Mouse (Mus musculus): Measurements from ENCODE around the gene Egfem1. TPM values are rescaled to one million over a fixed set of nuclear protein-coding genes. Genes with fewer than 3 reads are reported as not detected.

Gene Egfem1
- polyA plus RNA-seq, 1 experiment from 2014 or later, result 6.8 TPM

GRCm38 (mm10) chr3:29726376-29726967 lies 644.6 kb downstream of the Egfem1 start:
- Histone ChIP-seq H3K4me3 (ENCODE audit: low read depth, low read length) (no peak overlapping the region), H3K27me3 (ENCODE audit: control insufficient read depth, insufficient read depth, low read length) (no peaks in the 10 kb centered on the region), H3K27ac (ENCODE audit: low read depth, low read length) (no peak overlapping the region), H3K9me3 (ENCODE audit: control insufficient read depth, low read length) (no peaks in the 10 kb centered on the region), H3K4me1 (replicated peaks; ENCODE audit: control insufficient read depth, insufficient read depth, low read length) (no peaks in the 10 kb centered on the region), H3K4me2 (ENCODE audit: low read depth, low read length, severe bottlenecking) (no peak overlapping the region), H3K9ac (ENCODE audit: low read length) (no peak overlapping the region), H3K36me3 (ENCODE audit: control insufficient read depth, insufficient read depth, low read length) (no peaks in the 10 kb centered on the region)
- ATAC-seq (replicated peaks; ENCODE audit: low FRiP score) (peak; percentile 67), DNase-seq (ENCODE audit: low spot score) (no peak)
- WGBS, result 61% methylated on average over 8 of the region's 8 CpGs

DNA sequence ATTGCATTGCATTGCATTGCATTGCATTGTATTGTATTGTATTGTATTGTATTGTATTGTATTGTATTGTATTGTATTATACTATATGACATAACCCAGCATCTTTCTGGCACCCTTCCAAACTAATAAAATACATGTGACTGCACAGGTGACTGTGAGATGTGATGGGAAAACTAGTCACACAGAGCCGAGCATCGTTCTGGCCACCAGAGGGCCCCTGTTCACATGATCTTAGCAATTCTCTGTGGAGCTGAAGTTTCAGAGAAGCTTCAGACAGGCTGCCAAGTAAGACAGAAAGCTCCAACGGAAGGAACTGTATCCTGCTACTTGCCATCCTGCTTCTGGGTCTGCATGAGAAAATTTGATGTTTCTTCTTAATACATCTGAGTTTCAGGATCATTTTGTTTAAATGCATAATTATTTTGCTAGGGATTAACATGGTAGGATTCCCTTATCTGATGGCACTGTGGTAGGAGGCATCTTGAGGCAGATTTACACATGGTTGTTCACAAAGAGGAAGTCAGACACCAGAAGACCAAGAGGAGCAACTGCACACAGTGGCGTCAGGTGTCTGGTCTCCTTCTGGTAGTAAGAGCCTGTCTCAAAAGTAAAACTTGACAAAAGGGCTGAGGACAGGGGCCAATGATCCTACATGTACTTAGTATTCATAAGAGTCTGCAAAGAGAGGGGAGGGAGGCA lies 648.4 kb downstream of the Egfem1 start:
- H3K36me3 ChIP-seq (ENCODE audit: control insufficient read depth, insufficient read depth, low read length), result no peaks in the 10 kb centered on the region
- H3K4me2 ChIP-seq (ENCODE audit: low read depth, low read length, severe bottlenecking), result no peak overlapping the region
- H3K4me1 ChIP-seq (replicated peaks; ENCODE audit: control insufficient read depth, insufficient read depth, low read length), result no peaks in the 10 kb centered on the region
- 26% methylated on average over 4 of the region's 4 CpGs for WGBS
- H3K27ac ChIP-seq (ENCODE audit: low read depth, low read length), result no peak overlapping the region
- DNase-seq (ENCODE audit: low spot score) (peak; percentile 67), ATAC-seq (replicated peaks; ENCODE audit: low FRiP score) (no peak)
- H3K9ac ChIP-seq (ENCODE audit: low read length), result no peak overlapping the region
- no peaks in the 10 kb centered on the region for H3K9me3 ChIP-seq (ENCODE audit: control insufficient read depth, low read length)
- no peaks in the 10 kb centered on the region for H3K27me3 ChIP-seq (ENCODE audit: control insufficient read depth, insufficient read depth, low read length)
- H3K4me3 ChIP-seq (ENCODE audit: low read depth, low read length), result no peak overlapping the region

- Histone ChIP-seq H3K27me3 (ENCODE audit: control insufficient read depth, insufficient read depth, low read length) (no peaks in the 10 kb centered on the region), H3K36me3 (ENCODE audit: control insufficient read depth, insufficient read depth, low read length) (no peaks in the 10 kb centered on the region), H3K9ac (ENCODE audit: low read length) (no peak overlapping the region), H3K4me3 (ENCODE audit: low read depth, low read length) (no peak overlapping the region), H3K4me2 (ENCODE audit: low read depth, low read length, severe bottlenecking) (no peak overlapping the region), H3K9me3 (ENCODE audit: control insufficient read depth, low read length) (no peaks in the 10 kb centered on the region), H3K4me1 (replicated peaks; ENCODE audit: control insufficient read depth, insufficient read depth, low read length) (no peaks in the 10 kb centered on the region), H3K27ac (ENCODE audit: low read depth, low read length) (no peak overlapping the region)
- ATAC-seq (replicated peaks; ENCODE audit: low FRiP score) (no peak), DNase-seq (ENCODE audit: low spot score) (no peak)
- WGBS, result 94% methylated on average over 1 of the region's 1 CpGs
These were observed 649.7 kb downstream of the Egfem1 start for GRCm38 (mm10) chr3:29731509-29731908.

DNA sequence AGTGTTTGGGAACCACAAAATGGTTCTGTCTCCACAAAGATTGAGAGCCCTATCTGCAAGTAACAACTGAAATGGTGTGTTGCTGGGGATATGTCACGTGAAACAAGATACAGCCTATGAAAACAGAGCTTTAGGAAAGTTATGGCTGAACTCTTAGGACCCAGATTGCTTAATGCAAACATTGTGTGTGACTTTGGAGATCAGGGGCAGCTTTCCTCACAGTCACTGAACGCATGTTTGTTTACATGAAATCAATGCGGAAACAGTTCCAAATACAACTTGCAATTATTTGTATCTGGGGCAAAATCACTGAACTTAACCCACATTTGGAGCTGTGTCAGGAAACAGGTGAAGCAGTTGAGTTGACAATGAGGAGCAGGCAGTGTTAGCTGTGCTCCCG lies 650.8 kb downstream of the Egfem1 start:
- Histone ChIP-seq H3K4me3 (ENCODE audit: low read depth, low read length) (no peak overlapping the region), H3K9ac (ENCODE audit: low read length) (no peak overlapping the region), H3K27me3 (ENCODE audit: control insufficient read depth, insufficient read depth, low read length) (no peaks in the 10 kb centered on the region), H3K27ac (ENCODE audit: low read depth, low read length) (no peak overlapping the region), H3K9me3 (ENCODE audit: control insufficient read depth, low read length) (no peaks in the 10 kb centered on the region), H3K4me1 (replicated peaks; ENCODE audit: control insufficient read depth, insufficient read depth, low read length) (no peaks in the 10 kb centered on the region), H3K4me2 (ENCODE audit: low read depth, low read length, severe bottlenecking) (no peak overlapping the region), H3K36me3 (ENCODE audit: control insufficient read depth, insufficient read depth, low read length) (no peaks in the 10 kb centered on the region)
- WGBS, result 73% methylated on average over 4 of the region's 4 CpGs
- ATAC-seq (replicated peaks; ENCODE audit: low FRiP score) (no peak), DNase-seq (ENCODE audit: low spot score) (no peak)

DNA sequence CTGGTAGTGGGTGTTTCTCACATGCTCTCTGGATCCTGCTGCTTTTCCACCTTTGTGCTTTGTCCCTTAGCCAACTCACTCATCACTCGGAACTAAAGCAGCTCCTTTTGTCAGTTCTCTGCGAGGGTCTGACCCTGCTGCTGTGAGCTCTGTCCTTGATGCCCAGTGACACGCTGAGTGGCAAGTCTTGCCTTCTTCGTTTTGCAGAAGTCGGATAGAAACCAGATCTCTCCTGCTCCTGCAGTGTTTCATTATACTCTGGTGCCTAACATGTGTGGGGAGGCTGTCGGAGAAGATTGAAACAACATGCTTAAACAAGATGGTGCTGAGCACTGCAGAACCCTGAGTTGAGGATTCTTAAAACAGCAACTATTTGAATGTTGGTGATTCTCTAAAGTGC lies 652.4 kb downstream of the Egfem1 start:
- no peak for DNase-seq (ENCODE audit: low spot score)
- Histone ChIP-seq H3K4me3 (ENCODE audit: low read depth, low read length) (no peak overlapping the region), H3K27me3 (ENCODE audit: control insufficient read depth, insufficient read depth, low read length) (no peaks in the 10 kb centered on the region), H3K4me1 (replicated peaks; ENCODE audit: control insufficient read depth, insufficient read depth, low read length) (no peaks in the 10 kb centered on the region), H3K27ac (ENCODE audit: low read depth, low read length) (no peak overlapping the region), H3K36me3 (ENCODE audit: control insufficient read depth, insufficient read depth, low read length) (no peaks in the 10 kb centered on the region), H3K4me2 (ENCODE audit: low read depth, low read length, severe bottlenecking) (no peak overlapping the region), H3K9ac (ENCODE audit: low read length) (no peak overlapping the region), H3K9me3 (ENCODE audit: control insufficient read depth, low read length) (no peaks in the 10 kb centered on the region)
- 37% methylated on average over 6 of the region's 6 CpGs for WGBS
- ATAC-seq (replicated peaks; ENCODE audit: low FRiP score), result no peak

DNA sequence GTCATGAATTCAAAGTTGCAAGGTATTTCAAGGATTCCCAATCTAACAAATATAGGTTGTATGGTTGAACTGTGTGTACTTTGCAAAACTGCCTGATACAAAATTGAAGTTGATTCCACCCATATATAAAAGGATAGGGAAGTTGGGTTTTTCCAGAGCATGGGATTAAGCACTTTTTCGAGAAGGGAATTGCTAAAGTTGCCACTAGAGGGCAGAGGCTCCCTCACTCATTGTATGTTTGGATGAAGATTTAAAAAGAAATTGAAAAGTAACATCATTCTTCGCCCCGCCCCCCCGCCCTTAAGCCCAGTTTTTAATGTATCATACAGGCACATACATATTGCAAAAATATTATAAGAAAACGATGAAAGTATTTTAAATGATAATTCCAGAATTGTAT lies 657.5 kb downstream of the Egfem1 start:
- Histone ChIP-seq H3K36me3 (ENCODE audit: control insufficient read depth, insufficient read depth, low read length) (no peaks in the 10 kb centered on the region), H3K9ac (ENCODE audit: low read length) (no peak overlapping the region), H3K27me3 (ENCODE audit: control insufficient read depth, insufficient read depth, low read length) (no peaks in the 10 kb centered on the region), H3K4me2 (ENCODE audit: low read depth, low read length, severe bottlenecking) (no peak overlapping the region), H3K4me1 (replicated peaks; ENCODE audit: control insufficient read depth, insufficient read depth, low read length) (no peaks in the 10 kb centered on the region), H3K4me3 (ENCODE audit: low read depth, low read length) (no peak overlapping the region), H3K9me3 (ENCODE audit: control insufficient read depth, low read length) (no peaks in the 10 kb centered on the region), H3K27ac (ENCODE audit: low read depth, low read length) (no peak overlapping the region)
- DNase-seq (ENCODE audit: low spot score) (no peak), ATAC-seq (replicated peaks; ENCODE audit: low FRiP score) (no peak)
- 37% methylated on average over 5 of the region's 5 CpGs for WGBS

MicroRNA genes within 50 kb of the gene (microRNA counts, 519-probe panel; counts per million panel counts)
- microRNA mmu-miR-551b, result 31.2 counts per million

Small RNAs within 50 kb of the gene (microRNA-seq; reads per million reads assigned to microRNA genes)
- gene Mir21b (ENCODE audit: insufficient number of aligned reads), result not detected
- gene Mir551b (ENCODE audit: insufficient number of aligned reads), result 39.6 reads per million, percentile 24 among the genes with 10 or more reads in this experiment

Other genes starting within 250 kb of the Egfem1 start
- not detected in 2 replicates for gene Gm1527, start 189.4 kb upstream of the Egfem1 start, polyA plus RNA-seq (2014; fragmentation: Nextera tagmentation; extraction: Ambion mirVana)

Data from forebrain, embryonic 11.5 days (tissue).